Mouse (Mus musculus): ENCODE measurements around the gene Sox6. TPM values are rescaled to one million over a fixed set of nuclear protein-coding genes. Genes with fewer than 3 reads are reported as not detected.
"Not testable (repeated sequence)": the region's sequence is repeated elsewhere in the genome, so short reads cannot be mapped to it uniquely, and the experiment has no call there.

Sox6 gene
- total RNA-seq, 4 experiments from 2014 or later = 22.1 to 37.2 (median 29.9) TPM

DNA sequence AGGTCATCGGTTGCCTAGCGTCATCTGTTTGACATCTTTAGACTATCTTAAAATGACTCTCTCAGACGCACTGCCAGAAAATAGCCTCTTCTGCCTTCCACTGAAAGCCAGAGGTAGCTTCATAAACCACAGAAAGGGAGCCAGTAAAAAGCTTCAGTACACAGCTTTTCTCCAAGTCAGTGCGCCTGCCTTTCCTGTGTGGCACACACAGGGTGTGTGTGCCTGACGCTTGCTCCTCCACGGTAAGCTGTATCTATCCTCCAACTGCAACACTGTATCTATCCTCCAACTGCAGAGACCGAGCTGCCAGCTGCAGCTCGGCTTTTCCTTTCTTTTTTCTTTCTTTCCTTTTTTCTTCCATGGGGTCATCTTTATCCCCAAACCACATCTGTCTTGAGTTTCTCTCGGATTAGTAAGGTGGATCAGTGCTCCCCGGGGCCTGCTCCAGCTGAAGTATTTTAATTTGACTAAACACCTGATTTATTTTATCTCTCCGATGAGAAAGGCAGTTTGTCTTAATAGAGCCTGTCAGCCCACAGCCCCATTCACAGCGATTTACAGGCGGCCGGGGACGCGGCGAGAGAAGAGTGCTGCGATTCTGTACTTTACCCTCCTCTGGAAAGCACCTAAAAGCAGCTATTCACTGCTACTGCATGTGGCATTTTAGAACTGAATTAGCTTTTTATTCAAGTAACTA lies 371.8 kb downstream of the Sox6 start:
- DNase-seq (ENCODE audit: low spot score in 2 of 2) = no peak

DNA sequence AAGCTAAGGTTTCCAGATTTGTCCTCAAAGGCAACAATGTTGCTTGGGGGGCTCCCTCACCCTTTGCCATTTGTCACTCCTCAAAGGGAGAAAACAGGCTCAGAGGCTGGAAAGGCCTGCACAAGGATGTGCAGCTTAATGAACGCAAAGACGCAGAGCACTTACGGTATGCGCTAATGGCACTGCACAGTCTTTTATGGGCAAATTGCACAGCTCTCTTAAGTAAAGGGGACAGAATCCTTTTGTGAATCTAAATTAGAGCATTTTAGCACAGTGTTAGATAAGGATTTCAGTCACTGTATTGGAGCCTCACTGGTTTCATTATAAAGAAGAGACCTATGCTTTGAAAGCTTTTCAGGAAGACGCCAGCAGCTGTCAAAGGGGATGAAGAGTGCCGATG lies 375.2 kb downstream of the Sox6 start:
- DNase-seq (ENCODE audit: low spot score in 2 of 2) = no peak

DNA sequence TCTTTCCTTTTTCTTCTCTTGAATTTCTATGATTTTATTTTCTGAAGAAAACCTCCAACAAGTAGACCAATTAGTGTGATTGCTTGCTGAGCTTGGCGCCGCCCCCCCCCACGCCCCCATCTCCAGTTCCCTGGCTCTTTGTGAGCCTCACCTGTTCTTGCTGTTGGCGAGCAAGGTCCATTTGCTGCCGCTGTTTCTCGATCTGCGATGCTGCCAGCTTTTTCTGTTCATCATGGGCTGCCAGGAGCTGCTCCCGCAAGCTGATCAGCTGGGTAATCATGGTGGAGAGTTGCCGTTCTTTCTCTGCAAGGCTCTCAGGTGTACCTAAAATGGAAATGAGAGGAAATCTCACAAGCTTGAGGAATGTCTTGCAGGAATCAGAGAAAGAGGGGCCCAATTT lies 376.5 kb downstream of the Sox6 start:
- no peak for DNase-seq (ENCODE audit: low spot score in 2 of 2)

DNA sequence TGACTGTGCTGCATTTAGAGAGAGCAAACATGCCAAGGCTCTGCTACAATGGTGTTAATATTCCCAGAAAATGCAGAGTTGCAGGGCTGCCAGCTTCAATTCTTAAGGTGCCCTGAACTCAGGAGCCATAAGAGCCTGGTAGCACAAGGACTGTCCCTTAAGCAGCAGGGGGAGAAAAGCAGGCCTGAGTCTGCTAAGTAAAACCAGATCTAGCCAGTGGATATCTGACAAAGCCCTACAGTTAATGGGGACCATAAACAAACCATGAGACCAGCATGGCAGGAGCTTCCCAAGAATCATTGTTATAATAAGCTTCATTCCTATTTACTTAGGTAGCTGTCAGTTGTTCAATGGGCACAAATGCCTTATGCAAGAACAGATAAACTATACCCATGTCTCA lies 391.9 kb downstream of the Sox6 start:
- no peak for DNase-seq (ENCODE audit: low spot score in 2 of 2)

DNA sequence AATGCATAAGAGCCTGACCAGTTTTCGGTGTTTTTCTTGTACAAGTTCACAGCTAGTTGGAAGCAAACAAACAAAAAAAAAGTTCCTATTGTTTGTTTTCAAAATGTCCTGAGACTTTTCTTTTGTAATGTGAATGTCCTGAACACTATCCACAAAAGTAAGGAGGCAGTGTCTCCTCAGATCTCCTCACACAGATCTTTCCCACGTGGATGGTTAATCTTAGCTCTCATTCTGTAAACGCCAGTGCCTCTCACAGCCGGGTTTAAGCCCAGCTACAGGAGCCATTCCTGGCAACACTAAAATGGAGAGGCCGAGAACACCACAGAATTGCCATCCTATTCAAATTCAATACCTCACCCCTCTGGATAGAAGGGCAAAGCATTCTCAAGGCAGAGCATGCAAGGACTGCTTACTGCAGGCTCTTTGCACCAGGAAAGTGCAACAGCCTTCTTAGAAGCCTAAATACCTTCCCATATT lies 392.6 kb downstream of the Sox6 start:
- no peak for DNase-seq (ENCODE audit: low spot score in 2 of 2)

DNA sequence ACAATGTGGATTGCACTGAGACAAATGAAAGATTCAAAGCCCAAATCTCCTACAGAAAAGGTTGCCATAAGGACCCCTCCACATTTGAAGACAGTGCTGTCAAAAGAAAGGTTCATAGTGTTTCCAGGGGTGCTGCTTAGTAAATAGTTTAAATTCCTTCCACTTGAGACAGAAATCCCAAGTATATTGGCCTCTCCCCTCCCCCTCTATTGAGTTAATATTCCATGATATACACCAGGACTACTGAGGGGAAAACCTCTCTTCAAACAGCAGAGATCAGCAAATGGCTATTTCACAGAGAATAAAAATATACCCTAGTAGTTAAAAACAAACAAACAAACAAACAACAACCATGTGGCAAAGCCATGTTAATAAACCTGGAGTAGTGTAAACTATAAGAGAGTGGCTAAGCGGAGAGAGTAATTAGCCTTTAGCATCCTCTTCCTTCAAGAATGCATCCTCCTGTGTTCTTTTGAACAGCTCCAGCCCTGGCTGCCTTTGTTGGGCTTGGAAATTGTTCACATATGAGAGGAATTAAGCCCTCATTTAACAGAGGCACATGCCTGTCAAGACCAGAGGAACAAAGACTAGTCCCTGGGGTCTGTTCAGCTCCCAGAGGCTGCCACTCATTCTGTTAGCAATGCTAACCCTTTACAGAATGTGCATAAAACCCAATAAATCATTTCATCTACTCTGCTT lies 393.2 kb downstream of the Sox6 start:
- no peak for DNase-seq (ENCODE audit: low spot score in 2 of 2)

DNA sequence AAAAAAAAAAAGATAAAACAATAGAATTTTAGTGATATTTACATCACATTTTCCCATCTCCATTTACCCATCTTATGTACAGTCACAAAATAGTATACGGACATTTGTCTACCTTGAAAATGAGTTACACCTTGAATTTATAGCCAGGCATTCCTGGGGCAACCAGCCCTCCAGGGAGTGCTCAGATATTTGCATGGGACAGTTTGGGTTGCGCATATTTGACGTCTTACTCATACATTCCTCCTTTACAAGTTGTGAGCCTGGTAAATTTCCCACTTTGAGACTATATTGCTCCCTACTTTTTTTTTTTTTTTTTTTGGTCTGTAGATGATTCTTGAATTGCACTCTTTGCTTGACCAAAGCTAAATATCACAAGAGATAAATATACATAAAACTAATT lies 407.9 kb downstream of the Sox6 start:
- no peak for DNase-seq (ENCODE audit: low spot score in 2 of 2)

DNA sequence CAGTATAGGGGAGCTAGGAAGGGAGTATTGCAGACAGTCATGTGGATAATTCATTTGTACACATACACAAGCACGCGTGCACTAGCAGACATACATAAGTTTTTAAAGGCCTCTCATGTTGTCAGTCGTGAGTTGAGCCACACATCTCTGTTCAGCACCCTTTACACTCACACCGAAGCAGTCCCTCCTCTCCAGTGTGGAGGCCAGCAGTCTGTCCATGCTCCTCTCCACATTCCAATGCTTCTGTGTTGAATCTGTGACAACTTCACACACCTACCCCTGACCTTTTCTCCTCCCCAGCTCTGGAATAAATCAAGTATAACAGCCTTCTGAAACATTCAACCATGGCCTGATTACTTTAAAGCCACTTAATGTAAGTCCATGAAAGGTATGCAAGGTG lies 408.3 kb downstream of the Sox6 start:
- DNase-seq (ENCODE audit: low spot score in 2 of 2) = no peak

DNA sequence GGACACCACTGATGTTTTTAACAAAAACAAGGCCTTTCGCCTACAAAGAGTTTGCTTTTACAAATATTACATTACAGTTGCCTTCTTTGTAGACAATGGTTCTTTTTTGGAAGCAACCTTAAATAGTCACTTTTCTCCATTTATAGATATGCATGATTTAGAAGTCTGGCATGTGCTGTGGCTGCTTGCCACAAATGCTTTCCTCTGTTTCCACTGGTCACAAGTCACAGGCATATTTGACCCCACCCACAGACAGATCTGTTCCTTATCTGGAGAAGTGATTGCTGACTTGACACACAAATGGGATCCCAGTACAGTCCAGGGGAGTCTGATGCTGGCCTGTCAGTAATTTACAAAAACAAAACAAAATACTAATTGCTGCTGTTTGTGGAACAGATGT lies 409.8 kb downstream of the Sox6 start:
- no peak for DNase-seq (ENCODE audit: low spot score in 2 of 2)

DNA sequence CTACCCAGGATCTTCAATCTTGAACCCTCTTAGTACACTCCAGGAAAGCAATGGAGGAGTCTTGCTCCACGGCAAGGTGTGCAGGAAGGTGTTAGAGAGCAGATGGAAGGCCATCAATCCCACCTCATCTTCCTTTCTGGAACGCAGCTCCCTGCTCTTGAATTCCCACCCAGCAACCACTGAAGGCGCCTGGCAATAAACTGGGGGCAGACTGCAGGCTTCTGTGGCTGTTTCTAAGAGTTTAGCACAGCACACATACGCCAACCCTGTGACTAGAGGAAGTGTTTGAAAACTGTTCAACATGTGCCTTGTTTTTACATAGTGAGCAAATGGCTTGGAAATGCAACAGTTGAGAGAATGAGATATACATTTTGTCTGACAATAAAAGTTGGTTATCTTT lies 412.6 kb downstream of the Sox6 start:
- no peak for DNase-seq (ENCODE audit: low spot score in 2 of 2)

DNA sequence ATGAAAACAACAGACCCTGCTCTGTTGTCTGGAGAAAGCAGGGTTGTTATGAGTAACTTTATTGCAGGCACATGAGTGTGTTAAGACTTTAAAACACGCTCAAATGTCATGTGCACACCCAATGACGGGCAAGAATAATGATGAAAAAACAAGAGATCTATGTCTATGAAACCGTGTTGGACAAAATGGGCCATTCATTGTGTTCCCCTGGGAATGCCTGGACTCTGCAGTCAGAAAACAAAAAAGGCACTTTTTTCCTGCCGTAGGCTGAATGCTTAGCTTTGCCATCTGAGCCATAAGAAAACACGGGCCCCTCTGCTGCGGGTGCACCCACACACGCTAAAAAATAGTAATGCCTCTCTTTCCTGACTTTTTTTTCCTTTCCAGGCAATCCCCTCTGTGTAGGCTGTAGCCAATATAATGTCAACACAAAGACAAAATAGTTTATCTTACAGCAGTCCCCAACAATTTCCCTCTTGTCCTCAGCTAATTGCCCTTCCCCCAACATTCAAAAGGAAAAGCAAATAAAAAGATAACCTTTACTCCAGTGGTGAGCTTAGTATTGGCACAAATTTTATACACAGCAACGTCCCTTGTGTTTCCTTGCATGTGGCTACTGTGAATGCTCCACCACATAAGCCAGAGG lies 413.6 kb downstream of the Sox6 start:
- DNase-seq (ENCODE audit: low spot score in 2 of 2) = peak in 1 of 2 experiments; percentile 9

DNA sequence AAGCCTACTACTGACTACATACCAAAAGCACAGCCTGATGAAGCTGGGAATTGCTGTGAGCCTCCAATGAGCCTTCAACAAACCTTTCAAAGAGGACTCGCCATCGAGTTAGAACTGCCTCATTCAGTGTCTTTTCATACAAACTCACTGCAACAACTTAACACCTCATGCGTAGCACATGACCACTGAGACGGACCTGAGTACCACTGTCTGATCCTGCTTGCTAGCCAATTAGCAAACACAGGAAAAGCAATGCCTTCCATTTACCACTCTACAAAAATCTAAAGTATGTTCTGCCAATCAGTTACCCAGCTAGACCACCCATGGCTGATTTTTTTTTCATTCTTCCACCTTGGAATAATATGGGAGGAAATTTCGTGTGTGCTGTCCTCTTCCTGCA lies 414.1 kb downstream of the Sox6 start:
- DNase-seq (ENCODE audit: low spot score in 2 of 2) = no peak

DNA sequence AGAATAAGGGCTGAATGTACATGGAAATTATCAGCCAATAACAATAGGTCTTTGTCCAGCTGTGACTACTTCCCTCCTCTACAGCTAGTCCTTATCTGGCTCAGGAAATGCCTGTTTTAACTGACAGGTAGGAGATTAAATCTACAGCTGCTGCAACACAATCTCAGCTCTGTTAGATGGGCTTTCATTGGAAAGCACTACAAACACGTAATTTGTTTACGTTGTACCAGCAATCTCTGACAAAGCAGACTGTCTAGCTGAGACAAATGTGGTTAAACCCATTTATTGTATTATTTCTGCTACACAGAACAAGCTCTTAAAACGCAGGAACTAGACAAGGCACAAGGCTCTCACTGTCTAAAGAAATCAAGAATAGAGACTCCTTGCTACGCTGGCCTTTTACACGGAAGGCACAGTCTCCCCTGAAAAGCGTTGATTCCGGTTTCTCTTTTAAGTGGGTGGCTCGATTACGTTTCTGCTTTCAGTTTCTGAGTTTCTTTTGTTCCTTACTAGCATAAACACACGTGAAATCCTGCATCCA lies 422.8 kb downstream of the Sox6 start:
- no peak for DNase-seq (ENCODE audit: low spot score in 2 of 2)

DNA sequence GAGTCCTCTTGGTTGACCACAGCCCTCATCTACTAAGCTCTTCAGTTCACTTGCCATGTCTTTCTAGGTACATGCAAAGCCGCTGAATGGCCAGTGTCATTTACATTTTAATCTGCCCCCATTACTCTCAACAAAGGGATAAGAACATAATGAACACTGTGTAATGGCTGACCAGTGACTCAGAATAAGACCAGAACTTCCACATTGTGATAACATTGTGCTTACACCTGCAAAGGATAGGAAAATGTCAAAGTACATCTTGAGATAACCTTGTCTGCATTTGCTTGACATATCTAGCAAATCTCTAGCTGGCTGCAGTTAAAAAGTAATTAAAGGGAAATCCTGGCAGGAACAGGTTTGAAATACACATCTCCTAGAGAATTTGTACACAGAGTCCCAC lies 431.1 kb downstream of the Sox6 start:
- no peak for DNase-seq (ENCODE audit: low spot score in 2 of 2)

DNA sequence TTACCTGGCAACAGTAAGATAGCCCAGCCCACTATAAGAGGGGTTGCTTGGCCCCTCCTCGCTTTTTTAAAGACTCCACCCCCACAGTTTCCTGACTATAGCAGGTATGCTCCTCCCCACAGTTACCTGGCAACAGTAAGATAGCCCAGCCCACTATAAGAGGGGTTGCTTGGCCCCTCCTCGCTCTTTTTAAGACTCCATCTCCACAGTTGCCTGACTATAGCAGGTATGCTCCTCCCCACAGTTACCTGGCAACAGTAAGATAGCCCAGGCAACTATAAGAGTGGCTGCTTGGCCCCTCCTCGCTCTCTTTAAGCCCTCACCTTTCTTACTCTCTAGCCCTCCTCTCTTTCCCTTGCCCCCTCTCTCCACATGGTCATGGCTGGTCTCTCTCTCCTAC lies 432.5 kb downstream of the Sox6 start:
- not testable (repeated sequence) for DNase-seq (ENCODE audit: low spot score in 2 of 2)

DNA sequence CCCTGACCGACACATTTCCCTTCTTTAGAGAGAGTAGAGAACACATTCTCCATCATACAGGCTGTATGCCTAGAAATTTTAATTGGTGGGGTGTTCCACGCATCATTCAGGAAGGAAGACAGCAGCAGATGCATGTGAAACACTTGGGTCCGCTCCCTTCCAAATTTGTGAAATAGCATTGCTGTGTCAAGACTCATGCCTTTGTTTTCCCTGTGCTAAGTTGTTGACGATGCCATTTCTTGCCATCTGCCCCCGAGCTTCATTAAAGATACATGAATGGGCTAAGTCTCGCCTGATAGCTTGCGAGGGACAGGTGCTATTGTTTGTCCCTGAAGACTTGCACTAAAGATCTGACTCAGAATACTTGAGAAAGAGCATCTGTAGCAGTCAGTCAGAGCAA lies 433.7 kb downstream of the Sox6 start:
- DNase-seq (ENCODE audit: low spot score in 2 of 2) = no peak

DNA sequence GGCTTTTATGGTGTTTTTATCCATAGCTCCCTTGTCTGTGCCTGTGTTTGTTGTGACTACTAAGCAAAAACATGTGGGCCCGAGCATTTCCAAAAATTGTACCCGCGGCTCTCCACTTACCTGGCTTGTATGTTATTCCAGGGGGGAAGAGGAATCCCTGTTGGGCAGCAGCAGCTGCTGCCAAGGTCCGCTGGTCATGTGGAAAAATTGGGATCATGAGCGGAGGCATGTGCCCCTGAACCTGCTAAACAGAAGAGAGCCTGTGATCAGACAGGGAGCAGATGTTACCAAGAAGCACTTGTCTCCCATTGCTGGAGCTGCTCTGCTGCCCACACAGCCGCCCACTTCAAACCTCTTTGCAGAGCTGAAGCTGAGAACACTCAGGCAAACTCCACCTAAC lies 441.2 kb downstream of the Sox6 start:
- peak; percentile 4 to 26 for DNase-seq (ENCODE audit: low spot score in 2 of 2)

DNA sequence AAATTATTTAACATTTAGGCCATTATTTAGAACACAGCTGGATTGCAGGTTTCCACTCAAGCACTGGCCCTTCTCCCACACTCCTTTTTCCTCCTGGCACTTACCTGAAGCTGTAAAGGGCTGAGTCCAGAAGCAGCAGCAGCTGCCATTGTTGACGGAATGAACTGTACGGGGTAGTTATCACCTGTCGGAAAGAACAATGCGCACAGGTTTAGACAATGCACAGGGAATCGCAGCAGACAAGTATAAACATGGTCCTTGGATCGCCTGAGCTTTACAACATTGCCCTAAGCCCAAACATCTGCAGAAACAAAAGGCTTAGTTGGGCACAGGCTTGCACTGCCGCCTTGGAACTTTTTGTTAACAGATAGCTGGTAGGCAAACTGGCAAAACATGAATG lies 458.1 kb downstream of the Sox6 start:
- DNase-seq (ENCODE audit: low spot score in 2 of 2) = no peak

DNA sequence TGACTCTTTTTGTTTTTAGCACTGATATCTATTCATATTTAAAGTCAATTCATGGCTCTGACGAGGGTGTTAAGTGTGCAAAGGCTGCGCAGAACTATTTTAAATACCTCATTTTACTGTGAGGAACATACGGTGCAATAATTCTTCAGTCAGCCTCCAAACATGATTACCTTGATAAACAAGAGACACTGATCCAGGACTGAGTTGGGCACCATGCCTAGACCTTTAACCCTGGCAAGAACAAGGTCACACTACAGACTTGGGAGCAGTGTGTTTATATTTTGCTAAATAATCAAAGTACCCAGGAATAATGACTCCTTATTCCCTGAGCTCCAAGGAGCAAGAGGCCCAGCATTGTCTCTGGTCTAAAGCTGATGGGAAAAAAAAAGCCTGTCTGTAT lies 458.8 kb downstream of the Sox6 start:
- no peak for DNase-seq (ENCODE audit: low spot score in 2 of 2)

DNA sequence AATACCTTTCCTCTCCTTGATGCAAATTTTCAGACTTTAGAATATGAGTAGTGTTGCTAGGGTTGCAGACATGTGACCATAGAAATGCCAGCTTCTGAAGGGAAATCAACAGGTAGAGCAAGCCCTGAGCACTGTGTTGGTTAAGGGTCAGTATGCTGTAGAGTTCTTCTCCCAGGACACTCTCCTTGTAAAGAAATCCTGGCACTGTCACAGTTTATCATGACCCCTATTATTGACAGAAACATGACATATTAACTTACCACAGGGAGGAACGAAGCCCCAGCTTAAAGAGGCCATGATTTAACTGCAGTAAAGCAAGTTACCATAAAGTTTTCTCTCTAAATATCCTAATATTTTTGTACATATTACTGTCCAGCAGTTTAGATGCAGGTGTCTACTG lies 462.2 kb downstream of the Sox6 start:
- DNase-seq (ENCODE audit: low spot score in 2 of 2) = no peak

DNA sequence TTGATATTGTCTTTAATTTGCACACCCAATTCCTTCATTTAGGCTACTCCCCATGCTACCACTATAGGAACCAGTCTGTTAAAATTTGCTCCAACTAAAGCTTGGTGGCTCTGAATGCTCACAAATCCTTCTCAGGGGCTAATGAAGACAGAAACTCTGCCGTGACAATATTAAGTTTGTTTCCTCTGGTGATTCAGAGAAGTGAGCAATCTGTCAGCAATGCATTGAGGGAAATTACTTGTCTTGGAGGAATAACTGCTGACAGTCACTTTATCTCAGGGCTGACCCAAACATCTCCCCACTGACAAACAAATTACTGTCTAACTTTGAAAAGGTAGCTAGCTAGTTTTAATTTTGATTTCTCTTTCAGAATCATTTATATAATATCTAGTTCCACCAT lies 463.8 kb downstream of the Sox6 start:
- DNase-seq (ENCODE audit: low spot score in 2 of 2) = no peak

DNA sequence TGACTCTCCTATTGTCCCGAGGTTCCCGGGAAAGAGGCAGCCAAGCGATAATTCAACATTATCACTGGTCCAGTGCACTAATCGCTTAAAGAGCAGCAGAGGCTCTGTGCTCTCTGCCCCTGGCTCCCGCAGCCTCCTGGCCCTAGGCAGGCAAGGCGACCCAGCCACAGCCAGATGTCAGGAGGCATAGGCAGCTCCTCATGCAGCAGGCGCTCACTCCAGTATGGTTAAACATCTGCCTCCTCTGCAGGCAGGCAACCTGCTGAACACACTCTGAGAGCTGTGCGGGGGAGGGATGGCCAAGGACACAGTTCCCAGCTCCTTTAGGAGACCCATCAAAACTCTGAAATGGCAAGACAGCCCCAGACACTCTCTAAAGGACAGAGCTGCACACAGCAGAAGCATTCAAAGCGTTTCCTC lies 469.8 kb downstream of the Sox6 start:
- no peak for DNase-seq (ENCODE audit: low spot score in 2 of 2)
